Mouse (Mus musculus) left cerebral cortex, postnatal 25 days (tissue): ENCODE measurements around the gene Ror1. TPM values are rescaled to one million over a fixed set of nuclear protein-coding genes. Genes with fewer than 3 reads are reported as not detected.

Experiments used
- DNase-seq, 2 experiments: peaks; one replicate each; pipeline ENCODE4 v3.0.0; 2022; ENCODE audit warnings: low spot score in 2 of 2, mixed read lengths in 1 of 2
- intact Hi-C: fragments of 180-260 bp; cut with DNase I; formaldehyde crosslinking; loops from one replicate; pipeline ENCODE4 v1.15.1; 2025
- total RNA-seq, 2 experiments: library from RNA; stranded (reverse); gene quantifications; 2 replicates each; pipeline ENCODE4 v1.2.3; 2021

Ror1 gene
- total RNA-seq: 1 to 10 TPM in 1 of 2 experiments, under 1 TPM in 1; 0.69 to 1.0 TPM

DNA sequence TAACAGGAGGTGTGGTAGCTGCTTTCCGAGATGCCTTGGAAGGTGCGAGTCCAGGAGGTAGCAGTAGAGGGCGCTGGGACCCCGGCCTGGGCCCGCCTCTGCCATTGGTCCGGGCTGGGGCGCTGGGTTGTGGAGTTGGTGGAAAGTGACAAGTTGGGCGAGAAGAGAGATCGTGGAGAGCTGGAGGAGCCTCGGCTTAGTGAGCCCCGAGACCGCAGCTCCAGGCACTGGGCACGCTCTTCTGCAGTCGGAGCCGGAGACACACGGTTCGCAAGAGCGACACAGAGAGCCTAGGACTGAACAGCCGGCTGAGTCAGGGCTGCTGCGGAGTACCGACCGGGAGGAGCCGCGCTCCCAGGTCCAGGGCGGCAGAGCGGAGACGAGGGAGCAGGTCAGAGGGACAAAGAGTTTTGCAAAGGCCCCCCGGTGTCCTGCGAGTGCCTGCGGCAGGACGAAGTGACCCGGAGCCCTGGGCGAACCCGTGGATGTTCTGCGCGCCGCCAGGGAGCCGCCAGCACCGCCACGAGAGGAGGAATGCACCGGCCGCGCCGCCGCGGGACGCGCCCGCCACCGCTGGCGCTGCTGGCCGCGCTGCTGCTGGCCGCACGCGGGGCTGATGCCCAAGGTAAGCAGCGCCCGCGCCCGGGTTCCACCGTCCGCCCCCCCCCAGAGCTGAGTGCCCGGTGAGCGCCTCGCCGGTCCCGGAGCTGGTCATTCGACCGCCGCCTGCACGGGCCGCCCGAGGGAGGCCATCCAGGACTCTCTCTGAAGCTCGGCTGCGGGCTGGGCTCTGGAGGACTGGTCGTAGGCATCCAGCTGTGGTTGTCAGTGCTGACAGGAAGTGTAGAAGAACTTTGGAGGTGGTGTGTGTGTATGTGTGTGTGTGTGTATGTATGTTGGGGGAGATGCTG lies at the start of gene Ror1:
Ror1 (plus strand) TSS at position 107 of the 911 bp plus-strand sequence.
- intact Hi-C loops: loop anchor here (1.0 to 5.0 kb wide), 3 partner anchors 121 to 441 kb away; no protein-coding TSS in a partner anchor
- DNase-seq: peak; percentile 83

DNA sequence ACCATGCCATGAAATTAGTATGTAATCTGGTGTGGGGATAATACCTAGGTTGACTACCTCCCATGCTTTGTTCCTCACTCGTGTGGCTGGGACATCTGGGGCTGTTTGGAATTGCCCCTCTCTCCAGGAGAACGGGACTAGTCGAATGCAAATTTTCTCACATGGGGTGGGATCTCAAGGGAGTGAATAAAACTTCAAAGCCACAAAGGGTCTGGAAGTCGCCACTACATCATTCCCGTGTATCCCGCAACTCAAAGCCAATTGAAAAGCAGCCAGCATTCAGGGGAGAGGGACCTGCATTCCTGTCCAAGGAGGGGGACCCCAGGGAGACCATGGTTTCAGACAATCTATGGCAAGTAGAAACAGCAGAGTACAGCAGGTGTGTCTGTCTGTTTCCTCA lies 48.5 kb upstream of the Ror1 start:
- DNase-seq: no peak
- intact Hi-C loops: no loop called here

DNA sequence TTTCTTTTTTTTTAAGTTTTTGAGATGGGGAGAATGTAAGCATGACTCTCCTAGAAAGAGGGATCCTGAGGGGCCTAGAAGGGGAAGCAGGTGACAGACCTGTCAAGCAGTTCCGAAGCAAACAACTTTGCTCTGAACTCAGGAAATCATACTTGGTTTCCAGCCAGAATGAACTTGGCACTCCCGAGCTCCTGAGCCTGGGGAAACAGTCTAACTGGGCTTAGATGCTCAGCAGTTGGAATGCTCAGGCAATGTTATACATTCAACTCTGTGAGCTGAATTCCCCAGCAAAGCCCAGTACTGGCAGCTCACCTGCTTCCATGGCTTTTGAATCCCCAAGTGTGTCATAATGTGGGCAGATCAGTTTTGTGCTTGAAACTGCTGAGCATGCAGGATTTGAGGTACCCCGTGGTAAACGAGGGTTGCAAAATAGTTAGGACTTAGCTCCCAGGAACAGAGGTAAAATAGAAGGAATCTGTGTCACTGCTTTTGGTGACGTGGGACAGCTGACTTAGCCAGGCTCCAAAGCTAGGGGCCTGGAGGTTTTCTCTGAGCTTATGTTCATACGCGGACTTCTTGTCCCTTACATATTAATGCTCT lies 47.1 kb upstream of the Ror1 start:
- no peak for DNase-seq
- intact Hi-C loops: no loop called here

DNA sequence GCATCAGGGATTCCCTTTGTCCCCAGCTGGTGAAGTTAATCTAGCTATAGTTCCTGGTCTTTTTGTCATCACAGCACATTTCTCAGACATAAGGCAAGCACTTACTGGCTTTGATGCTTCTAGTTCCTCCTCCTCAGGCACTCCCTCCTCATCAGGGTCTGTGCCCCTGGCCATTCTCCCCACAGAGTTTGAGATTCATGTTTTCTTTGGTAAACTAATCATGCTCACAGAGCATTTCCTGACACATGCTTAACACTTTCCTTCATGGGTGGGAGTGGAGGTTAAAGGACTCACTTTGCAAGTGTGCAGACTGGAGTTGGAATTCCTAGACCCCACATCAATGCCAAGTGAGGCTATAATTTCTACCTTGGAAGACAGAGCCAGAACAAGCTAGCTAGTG lies 43.8 kb upstream of the Ror1 start:
- intact Hi-C loops: no loop called here
- no peak for DNase-seq

DNA sequence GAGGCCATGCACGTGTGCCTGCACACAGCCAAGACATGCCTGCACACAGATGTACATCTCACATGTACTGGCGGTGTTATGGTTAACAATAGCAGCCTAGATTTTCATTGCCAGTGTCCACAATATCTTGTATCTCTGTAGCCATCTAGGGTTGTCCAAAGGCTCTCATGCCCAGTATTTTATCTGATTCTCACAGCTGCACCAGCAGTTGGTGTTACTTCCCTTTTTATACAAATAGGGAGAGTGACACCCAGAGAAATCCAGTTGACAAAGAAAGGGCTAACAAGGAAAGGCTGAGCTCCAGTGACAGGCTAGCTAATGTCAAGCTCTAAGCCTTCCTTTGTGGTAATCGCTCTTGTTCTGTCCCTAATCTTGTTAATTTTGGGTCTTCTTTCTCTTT lies 43.3 kb upstream of the Ror1 start:
- intact Hi-C loops: no loop called here

DNA sequence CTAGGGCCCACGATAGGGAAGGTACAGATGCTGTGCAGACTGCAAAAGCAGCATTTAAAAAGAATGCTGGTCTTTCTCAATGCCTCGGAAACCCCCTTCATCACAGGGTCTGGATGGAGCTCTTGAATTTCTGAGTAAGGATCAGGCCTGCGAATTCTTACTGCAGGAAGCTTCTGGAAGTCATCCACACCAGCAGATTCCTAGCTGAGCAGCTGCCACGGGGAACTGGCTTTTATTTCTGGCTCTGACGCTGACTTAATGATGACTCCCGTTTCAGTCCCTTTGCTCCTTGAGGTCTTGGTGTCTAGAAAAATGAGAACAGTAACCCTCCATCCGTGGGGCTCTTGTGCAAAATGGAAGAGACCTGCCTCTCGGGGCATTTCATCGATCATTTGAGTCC lies 39.5 kb upstream of the Ror1 start:
- DNase-seq: no peak
- intact Hi-C loops: no loop called here

More for the DNA sequence above, 43.3 kb upstream of the Ror1 start:
- DNase-seq: no peak

DNA sequence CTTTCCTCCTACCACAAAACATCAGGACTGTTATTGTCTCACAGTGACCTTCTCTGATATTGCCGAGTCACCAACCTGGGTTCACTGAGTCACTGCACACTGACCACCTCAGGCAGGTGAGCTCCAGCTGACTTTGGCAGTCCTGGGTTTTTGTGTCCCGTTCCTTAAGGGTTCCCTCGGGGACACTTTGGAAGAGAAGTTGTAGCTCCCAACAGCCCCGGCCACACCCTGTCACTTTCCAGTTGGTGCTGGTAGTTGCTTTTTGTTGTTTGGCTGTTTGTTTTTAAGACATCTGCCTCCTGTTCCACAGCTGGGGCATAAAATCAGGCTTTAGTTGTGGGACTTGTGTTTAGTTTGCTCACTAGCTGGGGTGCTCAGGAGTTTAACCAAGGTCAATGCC lies 39.1 kb upstream of the Ror1 start:
- no peak for DNase-seq
- intact Hi-C loops: no loop called here

DNA sequence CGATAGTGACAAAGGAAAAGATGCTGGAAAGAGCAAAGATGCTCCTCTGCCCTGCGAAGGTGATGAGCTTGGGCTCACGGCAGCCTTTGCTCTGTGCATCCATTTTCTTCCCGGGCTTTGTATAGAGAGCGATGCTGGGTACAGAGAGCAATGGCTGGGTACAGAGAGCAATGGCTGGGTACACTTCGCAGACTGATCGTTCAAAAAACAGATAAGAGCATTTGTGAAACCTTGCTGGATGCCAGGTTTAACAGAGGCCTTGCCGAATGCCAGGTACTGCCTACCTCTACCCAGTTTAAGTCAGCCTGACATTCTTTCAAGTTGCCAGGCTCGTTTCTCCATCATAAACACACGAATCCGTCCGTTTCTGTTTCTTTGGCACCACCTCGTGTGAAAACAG lies 38.2 kb upstream of the Ror1 start:
- intact Hi-C loops: no loop called here
- DNase-seq: no peak

DNA sequence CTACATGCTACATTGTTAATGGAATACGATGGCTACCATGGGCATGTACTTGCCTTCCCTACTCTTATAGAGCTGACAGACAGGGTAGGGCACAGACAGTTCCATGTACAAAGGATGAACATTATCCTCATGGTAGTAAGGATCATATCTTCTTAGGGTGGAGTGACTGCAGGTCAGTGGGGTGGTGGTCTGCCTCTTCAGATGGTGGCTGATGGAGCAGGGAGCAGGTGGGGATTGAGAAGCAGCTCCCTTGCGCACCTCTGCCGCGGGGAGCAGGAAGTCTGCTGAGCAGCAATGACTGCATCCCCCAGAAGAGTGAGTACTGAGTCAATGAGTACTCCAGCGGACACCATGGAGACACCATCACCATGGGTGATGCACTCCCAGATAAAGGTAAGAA lies 37.0 kb upstream of the Ror1 start:
- no peak for DNase-seq
- intact Hi-C loops: no loop called here

DNA sequence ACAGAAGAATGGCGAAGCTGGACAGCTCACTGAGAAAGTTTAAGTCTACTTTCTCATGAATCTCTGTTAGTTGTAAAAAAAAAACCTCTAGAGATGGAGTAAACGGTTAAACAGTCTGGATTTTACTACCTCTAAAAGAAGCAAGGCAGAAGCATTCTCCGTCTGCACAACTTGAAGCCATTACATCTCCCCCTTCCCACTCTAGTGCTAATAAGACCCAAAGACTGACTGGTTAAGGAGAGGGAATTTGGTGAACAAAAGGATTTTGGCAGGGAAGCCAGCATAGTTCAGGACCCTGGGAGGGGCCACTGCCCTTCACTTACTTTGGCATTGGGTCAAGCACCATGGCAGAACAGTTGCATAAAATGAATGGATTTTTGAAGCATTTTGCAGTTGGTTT lies 35.8 kb upstream of the Ror1 start:
- intact Hi-C loops: no loop called here
- DNase-seq: no peak

DNA sequence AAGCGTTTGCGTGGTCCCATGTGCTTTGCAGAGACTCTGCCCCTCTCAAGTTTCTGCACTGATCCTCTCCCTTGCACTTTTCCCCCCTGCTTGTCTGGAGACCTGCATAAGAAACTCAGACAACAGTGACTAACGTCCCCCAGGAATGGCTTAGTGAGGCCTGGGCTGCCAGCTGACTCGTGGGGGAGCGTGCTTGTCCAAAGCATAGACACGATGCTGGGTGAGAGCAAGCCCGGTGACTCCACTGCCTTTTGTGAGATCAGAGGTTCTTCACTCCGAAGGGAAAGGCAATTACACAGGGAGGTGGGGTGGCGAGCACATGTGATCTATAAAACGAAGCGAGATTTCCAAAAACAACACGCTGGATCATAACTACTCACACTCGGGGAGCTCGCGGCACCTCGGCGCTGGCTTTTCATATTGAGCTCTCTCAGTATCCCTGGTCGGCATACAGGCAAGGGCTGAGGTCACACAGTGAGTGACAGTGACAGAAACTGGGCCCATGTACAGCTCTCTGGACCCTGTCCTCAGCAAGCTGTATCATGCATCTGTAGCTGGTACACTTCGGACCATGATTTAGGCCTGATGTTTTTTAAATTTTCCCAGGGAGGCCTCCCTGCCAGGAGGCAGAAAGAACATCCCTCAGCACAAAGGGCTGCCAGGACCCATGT lies 34.1 kb upstream of the Ror1 start:
- intact Hi-C loops: no loop called here
- DNase-seq: no peak

DNA sequence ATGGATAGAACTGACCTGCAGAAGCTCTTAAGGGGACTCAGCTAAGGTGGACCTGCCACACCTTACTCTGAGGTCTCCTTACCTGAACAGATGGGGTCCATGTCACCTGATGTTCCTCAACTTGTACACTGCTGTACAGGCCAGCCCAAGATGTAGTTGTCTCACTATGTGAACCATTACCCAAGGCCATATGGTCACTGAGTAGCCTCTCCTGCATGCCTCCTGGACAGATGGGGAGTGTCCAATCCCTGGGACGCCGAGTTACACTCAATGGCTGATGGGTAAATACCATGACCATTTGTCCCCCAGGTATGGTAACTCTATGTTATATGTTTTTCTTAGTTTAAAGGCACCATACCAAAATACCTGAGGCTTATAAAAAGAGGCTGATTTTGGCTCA lies 29.9 kb upstream of the Ror1 start:
- intact Hi-C loops: no loop called here
- no peak for DNase-seq

DNA sequence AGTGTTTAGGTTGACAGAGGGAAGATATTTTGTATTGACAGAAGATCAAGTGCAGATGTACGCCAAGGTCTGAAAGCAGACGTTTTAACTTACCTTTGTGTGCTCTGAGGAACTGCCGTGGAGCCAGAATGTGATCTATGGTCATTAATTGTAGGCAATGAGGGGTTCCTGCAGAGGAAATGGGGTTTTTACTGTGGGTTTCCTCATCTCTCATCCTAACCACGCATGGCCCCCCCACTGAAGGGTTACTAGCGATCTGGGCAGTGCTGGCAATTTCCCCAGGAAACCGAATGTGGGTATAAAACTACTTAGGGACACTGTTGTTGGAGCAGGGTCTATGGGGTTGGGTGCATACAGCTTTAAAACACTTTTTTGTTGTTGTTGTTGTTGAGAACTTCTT lies 25.5 kb upstream of the Ror1 start:
- no peak for DNase-seq
- intact Hi-C loops: no loop called here

DNA sequence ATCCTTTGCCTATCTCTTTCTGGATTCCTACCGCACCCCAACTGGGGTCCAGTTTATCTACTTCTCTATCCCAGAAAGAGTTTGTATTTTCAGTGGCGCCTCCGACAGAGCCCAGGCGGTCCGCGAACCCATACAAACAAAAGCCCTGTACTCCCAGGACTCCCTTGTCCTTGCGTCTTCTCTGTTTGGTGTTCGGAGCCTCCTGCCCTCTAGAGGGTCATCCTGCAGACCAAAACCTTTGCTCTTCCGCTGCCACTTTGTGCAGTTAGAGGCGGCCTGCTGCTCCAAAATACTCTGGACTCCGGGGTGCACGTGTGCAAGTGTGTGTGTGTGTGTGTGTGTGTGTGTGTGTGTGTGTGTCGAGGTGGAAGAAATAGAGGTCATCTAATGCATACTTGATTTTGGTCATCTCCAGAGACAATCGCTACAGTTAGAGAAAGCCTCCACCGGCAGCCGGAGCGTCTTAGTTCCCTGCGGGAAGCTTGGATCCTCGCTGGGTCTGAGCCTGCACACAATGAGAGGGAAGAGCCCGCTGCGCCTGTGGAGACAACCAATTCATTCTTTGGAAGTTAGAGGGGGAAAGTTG lies 1.1 kb downstream of the Ror1 start:
- peak in 1 of 2 experiments; percentile 6 for DNase-seq
- intact Hi-C loops: loop anchor here (5.0 kb wide), 2 partner anchors 121 to 441 kb away; no protein-coding TSS in a partner anchor

DNA sequence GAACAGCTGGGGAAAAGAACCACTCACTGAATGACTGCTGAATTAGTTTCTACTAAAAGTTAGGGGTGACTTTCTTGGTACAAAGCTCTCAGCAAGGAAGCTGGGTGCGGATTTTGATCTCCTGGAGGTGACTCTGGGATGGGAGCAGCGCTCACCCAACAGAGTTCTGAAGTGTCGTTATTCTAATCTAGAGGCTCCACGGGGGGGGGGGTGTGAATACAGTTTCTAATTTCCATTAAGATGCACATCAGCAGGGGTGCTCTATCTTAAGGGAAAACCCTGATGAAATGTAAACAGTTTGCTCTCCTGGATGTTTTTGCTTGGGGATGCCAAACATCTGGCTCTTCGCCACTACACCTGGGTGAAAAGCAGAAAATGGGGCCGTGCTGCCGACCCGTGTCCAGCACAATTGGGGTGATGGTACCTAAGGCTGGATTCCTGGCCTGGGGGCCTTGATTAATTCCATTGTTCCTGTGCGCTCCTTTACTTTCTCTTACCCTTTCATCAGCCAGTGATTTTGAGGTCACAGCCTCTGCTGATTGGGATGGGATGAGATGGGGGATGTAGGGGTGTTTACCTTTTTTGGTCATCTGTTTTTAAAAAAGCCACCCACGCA lies 1.9 kb downstream of the Ror1 start:
- DNase-seq: no peak
- intact Hi-C loops: loop anchor here (5.0 kb wide), 2 partner anchors 120 to 440 kb away; no protein-coding TSS in a partner anchor

DNA sequence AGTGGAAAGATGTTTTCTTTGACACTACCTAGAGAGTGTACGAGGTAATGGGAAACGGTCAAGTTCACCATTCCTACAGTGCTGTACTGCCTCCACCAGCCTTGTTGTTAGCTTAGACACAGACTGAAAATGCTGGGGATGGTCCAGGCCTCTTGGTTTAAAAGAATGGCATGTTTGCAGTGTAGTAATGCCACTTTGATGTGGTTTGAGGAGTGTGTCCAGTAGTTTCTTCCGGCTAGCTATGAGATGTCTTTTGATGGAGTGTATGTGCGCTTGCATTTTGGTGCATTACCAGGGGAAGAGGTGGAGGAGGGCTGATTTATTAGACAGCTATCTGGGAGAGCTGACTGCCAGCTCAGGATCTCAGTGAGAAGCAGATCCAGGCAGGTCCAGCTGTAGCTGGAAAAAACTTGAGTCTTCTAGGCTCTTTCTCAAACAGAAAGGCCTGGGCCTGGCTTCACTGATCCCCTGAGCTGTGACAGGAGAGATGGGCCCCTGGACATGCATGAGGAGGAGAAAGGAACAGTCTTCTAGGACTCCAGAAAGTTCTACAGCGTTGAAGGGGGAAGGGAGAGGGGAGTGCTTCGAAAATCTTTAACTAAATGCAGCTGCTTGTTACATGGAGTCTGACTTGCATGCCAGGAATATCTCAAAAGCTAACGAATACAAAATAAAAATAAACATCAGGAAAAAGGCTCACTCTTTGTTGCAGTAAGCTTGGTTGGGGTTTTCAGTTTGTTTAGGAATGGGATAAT lies 5.7 kb downstream of the Ror1 start:
- intact Hi-C loops: no loop called here
- DNase-seq: no peak

DNA sequence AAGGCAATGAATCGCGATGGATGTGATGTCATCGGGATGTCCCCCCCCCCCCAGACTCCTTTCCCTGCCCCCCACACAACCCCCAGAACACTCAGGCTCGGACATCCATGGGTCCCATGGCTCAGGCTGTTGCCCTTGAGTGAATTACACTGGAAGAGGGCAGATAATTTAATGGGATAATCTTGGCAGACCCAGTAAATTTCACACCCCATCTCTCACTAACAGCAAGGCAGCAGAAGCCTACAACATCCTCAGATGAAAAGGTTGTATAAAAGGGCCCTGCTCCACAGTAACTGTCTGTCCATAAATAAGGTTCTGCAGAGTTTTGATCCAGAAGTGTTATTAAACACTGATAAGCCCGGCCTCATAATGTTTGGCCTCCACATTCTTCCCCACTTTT lies 6.3 kb downstream of the Ror1 start:
- intact Hi-C loops: no loop called here
- DNase-seq: no peak

DNA sequence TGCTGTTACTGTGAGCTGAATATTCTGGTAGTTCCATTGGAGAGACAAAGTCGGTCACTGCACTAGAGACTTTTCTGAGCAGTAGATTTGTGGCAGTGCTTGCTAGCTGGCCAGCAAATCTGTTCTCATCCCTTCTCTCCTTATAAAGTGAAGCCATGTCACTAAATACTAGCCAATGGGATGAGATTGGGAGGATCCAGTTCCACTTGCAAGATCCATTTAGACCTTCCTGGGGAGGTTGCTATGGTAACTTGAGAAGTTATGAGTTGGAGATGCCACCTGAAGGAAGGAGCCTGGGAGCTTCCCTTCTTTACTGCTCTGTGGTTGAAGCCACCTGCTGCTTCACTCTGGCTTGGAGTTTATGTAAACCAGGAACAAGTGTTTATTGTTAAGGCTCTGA lies 8.7 kb downstream of the Ror1 start:
- no peak for DNase-seq
- intact Hi-C loops: no loop called here

DNA sequence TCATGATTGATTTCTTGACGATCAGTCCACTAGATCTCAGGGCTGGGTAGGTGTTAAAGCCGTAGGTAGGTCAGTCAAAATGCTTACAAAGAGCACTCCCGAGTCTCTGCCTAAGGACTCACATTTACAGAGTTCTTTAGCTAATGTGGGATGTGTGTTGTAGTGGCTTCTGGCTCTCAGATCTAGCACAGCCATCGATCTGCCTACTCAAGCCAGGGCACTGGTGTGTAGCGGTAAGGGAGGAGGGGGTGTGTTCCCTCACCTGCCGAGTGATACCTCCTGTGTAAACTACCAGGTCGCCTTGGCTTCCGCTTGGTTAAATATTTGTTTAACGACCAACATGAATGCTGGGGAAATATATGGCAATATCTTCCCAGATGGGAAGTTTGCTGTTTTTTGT lies 12.0 kb downstream of the Ror1 start:
- DNase-seq: no peak
- intact Hi-C loops: no loop called here
